Mouse (Mus musculus): ENCODE data around the gene Rgp1. TPM values are rescaled to one million over a fixed set of nuclear protein-coding genes. Genes with fewer than 3 reads are reported as not detected.

The Rgp1 gene
- polyA plus RNA-seq, 1 experiment = 27.9 TPM

GRCm38 (mm10) chr4:43563601-43563875 lies 15.0 kb upstream of the Rgp1 start:
- 0 out of 2 replicates have a peak overlapping the region, but pooled peaks have one; percentile 85 for H3K9ac ChIP-seq (ENCODE audit: low read depth, poor library complexity, severe bottlenecking)
- no peak overlapping the region for H3K4me3 ChIP-seq (ENCODE audit: low read depth, low read length)
- H3K36me3 ChIP-seq (ENCODE audit: control insufficient read depth, insufficient read depth, low read length, poor library complexity, severe bottlenecking) = peaks cover 9% of the 10 kb centered on the region; the same call in 1 of the 2 replicates
- H3K9me3 ChIP-seq (replicated peaks; ENCODE audit: control insufficient read depth, insufficient read depth, low read length, poor library complexity, severe bottlenecking) = no peaks in the 10 kb centered on the region
- peaks cover 3% of the 10 kb centered on the region for H3K4me1 ChIP-seq (ENCODE audit: control insufficient read depth, insufficient read depth, low read length)
- H3K27ac ChIP-seq (ENCODE audit: insufficient read depth, low read length) = no peak overlapping the region
- H3K27me3 ChIP-seq (ENCODE audit: control insufficient read depth, insufficient read depth, low read length, poor library complexity, severe bottlenecking) = no peaks in the 10 kb centered on the region
- no peak for TF ChIP-seq CTCF (IDR thresholded peaks at IDR 0.05; ENCODE audit: low read depth, low read length)
- TF ChIP-seq EP300 (IDR thresholded peaks at IDR 0.05; ENCODE audit: insufficient read depth, low read depth, low read length) = no peak
- TF ChIP-seq POLR2A (IDR thresholded peaks at IDR 0.05; ENCODE audit: insufficient read depth, low read length) = no peak

- Histone ChIP-seq H3K36me3 (ENCODE audit: control insufficient read depth, insufficient read depth, low read length, poor library complexity, severe bottlenecking) (peaks cover 11% of the 10 kb centered on the region; the same call in 1 of the 2 replicates), H3K27ac (ENCODE audit: insufficient read depth, low read length) (no peak overlapping the region), H3K4me1 (ENCODE audit: control insufficient read depth, insufficient read depth, low read length) (peaks cover 3% of the 10 kb centered on the region), H3K4me3 (ENCODE audit: low read depth, low read length) (no peak overlapping the region), H3K9ac (ENCODE audit: low read depth, poor library complexity, severe bottlenecking) (no peak overlapping the region), H3K27me3 (ENCODE audit: control insufficient read depth, insufficient read depth, low read length, poor library complexity, severe bottlenecking) (no peaks in the 10 kb centered on the region), H3K9me3 (replicated peaks; ENCODE audit: control insufficient read depth, insufficient read depth, low read length, poor library complexity, severe bottlenecking) (no peaks in the 10 kb centered on the region)
- TF ChIP-seq EP300 (IDR thresholded peaks at IDR 0.05; ENCODE audit: insufficient read depth, low read depth, low read length) (no peak), CTCF (IDR thresholded peaks at IDR 0.05; ENCODE audit: low read depth, low read length) (no peak), POLR2A (IDR thresholded peaks at IDR 0.05; ENCODE audit: insufficient read depth, low read length) (no peak)
Measured at GRCm38 (mm10) chr4:43564231-43564630, 14.3 kb upstream of the Rgp1 start.

GRCm38 (mm10) chr4:43567140-43567539 lies 11.4 kb upstream of the Rgp1 start:
- no peak overlapping the region for H3K9ac ChIP-seq (ENCODE audit: low read depth, poor library complexity, severe bottlenecking)
- H3K27ac ChIP-seq (ENCODE audit: insufficient read depth, low read length) = no peak overlapping the region
- no peak for TF ChIP-seq POLR2A (IDR thresholded peaks at IDR 0.05; ENCODE audit: insufficient read depth, low read length)
- H3K27me3 ChIP-seq (ENCODE audit: control insufficient read depth, insufficient read depth, low read length, poor library complexity, severe bottlenecking) = no peaks in the 10 kb centered on the region
- H3K36me3 ChIP-seq (ENCODE audit: control insufficient read depth, insufficient read depth, low read length, poor library complexity, severe bottlenecking) = peaks cover 11% of the 10 kb centered on the region; the same call in 1 of the 2 replicates
- no peaks in the 10 kb centered on the region for H3K4me1 ChIP-seq (ENCODE audit: control insufficient read depth, insufficient read depth, low read length)
- no peaks in the 10 kb centered on the region for H3K9me3 ChIP-seq (replicated peaks; ENCODE audit: control insufficient read depth, insufficient read depth, low read length, poor library complexity, severe bottlenecking)
- H3K4me3 ChIP-seq (ENCODE audit: low read depth, low read length) = no peak overlapping the region

GRCm38 (mm10) chr4:43571395-43572045 lies 7.0 kb upstream of the Rgp1 start:
- Histone ChIP-seq H3K36me3 (ENCODE audit: control insufficient read depth, insufficient read depth, low read length, poor library complexity, severe bottlenecking) (peaks cover 11% of the 10 kb centered on the region; the same call in 1 of the 2 replicates), H3K9me3 (replicated peaks; ENCODE audit: control insufficient read depth, insufficient read depth, low read length, poor library complexity, severe bottlenecking) (no peaks in the 10 kb centered on the region), H3K9ac (ENCODE audit: low read depth, poor library complexity, severe bottlenecking) (no peak overlapping the region), H3K4me1 (ENCODE audit: control insufficient read depth, insufficient read depth, low read length) (peaks cover 1% of the 10 kb centered on the region), H3K27me3 (ENCODE audit: control insufficient read depth, insufficient read depth, low read length, poor library complexity, severe bottlenecking) (no peaks in the 10 kb centered on the region), H3K27ac (ENCODE audit: insufficient read depth, low read length) (no peak overlapping the region), H3K4me3 (ENCODE audit: low read depth, low read length) (no peak overlapping the region)
- TF ChIP-seq POLR2A (IDR thresholded peaks at IDR 0.05; ENCODE audit: insufficient read depth, low read length) (no peak), CTCF (IDR thresholded peaks at IDR 0.05; ENCODE audit: low read depth, low read length) (no peak), EP300 (IDR thresholded peaks at IDR 0.05; ENCODE audit: insufficient read depth, low read depth, low read length) (no peak)

- peaks cover 3% of the 10 kb centered on the region for H3K4me1 ChIP-seq (ENCODE audit: control insufficient read depth, insufficient read depth, low read length)
- 0 out of 2 replicates have a peak, but pooled peaks cover 2% of the 10 kb centered on the region for H3K36me3 ChIP-seq (ENCODE audit: control insufficient read depth, insufficient read depth, low read length, poor library complexity, severe bottlenecking)
- H3K4me3 ChIP-seq (ENCODE audit: low read depth, low read length) = no peak overlapping the region
- TF ChIP-seq CTCF (IDR thresholded peaks at IDR 0.05; ENCODE audit: low read depth, low read length) (no peak), EP300 (IDR thresholded peaks at IDR 0.05; ENCODE audit: insufficient read depth, low read depth, low read length) (no peak), POLR2A (IDR thresholded peaks at IDR 0.05; ENCODE audit: insufficient read depth, low read length) (no peak)
- no peak overlapping the region for H3K9ac ChIP-seq (ENCODE audit: low read depth, poor library complexity, severe bottlenecking)
- H3K27ac ChIP-seq (ENCODE audit: insufficient read depth, low read length) = no peak overlapping the region
- no peaks in the 10 kb centered on the region for H3K9me3 ChIP-seq (replicated peaks; ENCODE audit: control insufficient read depth, insufficient read depth, low read length, poor library complexity, severe bottlenecking)
- no peaks in the 10 kb centered on the region for H3K27me3 ChIP-seq (ENCODE audit: control insufficient read depth, insufficient read depth, low read length, poor library complexity, severe bottlenecking)
Measured at GRCm38 (mm10) chr4:43573561-43573960, 5.0 kb upstream of the Rgp1 start.

- Histone ChIP-seq H3K4me3 (ENCODE audit: low read depth, low read length) (no peak overlapping the region), H3K4me1 (ENCODE audit: control insufficient read depth, insufficient read depth, low read length) (peaks cover 3% of the 10 kb centered on the region), H3K27ac (ENCODE audit: insufficient read depth, low read length) (no peak overlapping the region), H3K27me3 (ENCODE audit: control insufficient read depth, insufficient read depth, low read length, poor library complexity, severe bottlenecking) (no peaks in the 10 kb centered on the region), H3K9ac (ENCODE audit: low read depth, poor library complexity, severe bottlenecking) (no peak overlapping the region), H3K9me3 (replicated peaks; ENCODE audit: control insufficient read depth, insufficient read depth, low read length, poor library complexity, severe bottlenecking) (no peaks in the 10 kb centered on the region), H3K36me3 (ENCODE audit: control insufficient read depth, insufficient read depth, low read length, poor library complexity, severe bottlenecking) (no peaks in the 10 kb centered on the region)
- TF ChIP-seq CTCF (IDR thresholded peaks at IDR 0.05; ENCODE audit: low read depth, low read length) = no peak
- no peak for TF ChIP-seq EP300 (IDR thresholded peaks at IDR 0.05; ENCODE audit: insufficient read depth, low read depth, low read length)
- TF ChIP-seq POLR2A (IDR thresholded peaks at IDR 0.05; ENCODE audit: insufficient read depth, low read length) = no peak
Measured at GRCm38 (mm10) chr4:43575356-43575755, 3.2 kb upstream of the Rgp1 start.

All from ES-Bruce4 (cell line).